Mouse (Mus musculus): ENCODE data around the gene Npvf. TPM values are rescaled to one million over a fixed set of nuclear protein-coding genes. Genes with fewer than 3 reads are reported as not detected.

Gene Npvf
- total and polyA plus RNA-seq, 3 experiments, result 0.33 TPM; not detected in 2

DNA sequence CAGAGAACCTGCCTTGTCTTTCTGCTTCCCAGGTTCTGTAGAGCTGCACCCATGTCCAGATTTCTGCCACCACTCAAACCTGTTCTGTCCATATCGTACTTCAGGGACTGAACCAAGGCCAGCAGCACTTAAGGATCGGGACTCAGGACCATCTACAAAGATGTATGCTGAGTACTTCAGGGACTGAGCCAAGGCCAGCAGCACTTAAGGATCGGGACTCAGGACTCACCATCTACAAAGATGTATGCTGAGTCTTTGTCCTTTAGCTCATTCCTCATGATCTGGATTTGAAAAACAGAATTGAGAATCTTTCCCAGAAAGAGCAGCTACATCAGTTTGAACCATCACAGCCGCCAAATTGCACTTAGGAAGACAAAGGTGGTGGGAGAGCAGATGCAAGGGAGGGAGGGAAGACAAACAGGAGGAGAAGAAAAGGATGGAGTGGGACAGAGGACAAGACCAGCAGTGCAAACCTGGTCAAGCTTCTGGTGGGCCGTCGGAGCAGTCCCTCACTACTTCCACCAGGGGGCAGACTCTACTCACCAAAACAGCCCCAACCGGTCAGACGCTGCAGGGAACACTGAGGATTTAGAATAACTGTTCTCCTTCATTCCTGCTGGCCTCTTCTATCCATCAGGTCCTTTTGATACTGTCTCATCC, 24.7 kb upstream of the Npvf start:
- ATAC-seq (ENCODE audit: extremely low read depth, insufficient number of reproducible peaks, low FRiP score, poor library complexity, severe bottlenecking), result peak; percentile 28; the same call in 1 of the 2 replicates
- no peak overlapping the region for H3K4me3 ChIP-seq (ENCODE audit: low read depth, low read length)
- H3K36me3 ChIP-seq (replicated peaks), result no peaks in the 10 kb centered on the region
- no peaks in the 10 kb centered on the region for H3K4me1 ChIP-seq (ENCODE audit: insufficient read depth, low read depth, low read length)
- no peaks in the 10 kb centered on the region for H3K27me3 ChIP-seq (ENCODE audit: insufficient read depth, low read length)
- H3K9me3 ChIP-seq (replicated peaks), result no peaks in the 10 kb centered on the region
- peak; percentile 36 for DNase-seq (ENCODE audit: low spot score)
- TF ChIP-seq GATA1 (IDR thresholded peaks at IDR 0.05; ENCODE audit: borderline replicate concordance, low read length) (no peak), CTCF (IDR thresholded peaks at IDR 0.05; ENCODE audit: low read depth, low read length) (peak; percentile 79)

DNA sequence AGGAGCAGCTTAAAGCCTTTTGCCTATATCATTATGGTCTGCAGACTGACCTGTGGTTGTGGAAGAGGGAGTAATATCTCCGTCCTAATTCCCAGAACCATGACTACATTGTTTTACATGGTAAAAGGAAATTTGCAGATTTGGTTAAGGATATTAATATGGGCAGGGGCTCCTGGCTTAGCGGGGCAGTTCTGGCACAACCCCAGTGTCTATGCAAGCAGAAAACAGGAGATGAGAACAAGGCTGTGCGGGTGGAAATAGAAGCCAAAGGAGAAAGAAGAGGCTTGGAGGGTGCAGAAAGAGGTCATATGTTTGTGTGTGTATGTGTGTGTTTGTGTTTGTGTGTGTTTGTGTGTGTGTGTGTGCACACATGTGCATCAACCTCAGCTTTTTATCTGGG, 17.0 kb upstream of the Npvf start:
- no peak for TF ChIP-seq GATA2 (IDR thresholded peaks at IDR 0.05; ENCODE audit: borderline replicate concordance, low read depth, low read length)
- no peak for TF ChIP-seq CTCF (IDR thresholded peaks at IDR 0.05; ENCODE audit: low read depth, low read length)
- H3K36me3 ChIP-seq (replicated peaks), result no peaks in the 10 kb centered on the region
- DNase-seq (ENCODE audit: low spot score), result no peak
- H3K9me3 ChIP-seq (replicated peaks), result no peaks in the 10 kb centered on the region
- H3K27me3 ChIP-seq (ENCODE audit: insufficient read depth, low read length), result no peaks in the 10 kb centered on the region
- H3K4me3 ChIP-seq (ENCODE audit: low read depth, low read length), result no peak overlapping the region
- no peak for ATAC-seq (ENCODE audit: extremely low read depth, insufficient number of reproducible peaks, low FRiP score, poor library complexity, severe bottlenecking)
- H3K4me1 ChIP-seq (ENCODE audit: insufficient read depth, low read depth, low read length), result no peaks in the 10 kb centered on the region

DNA sequence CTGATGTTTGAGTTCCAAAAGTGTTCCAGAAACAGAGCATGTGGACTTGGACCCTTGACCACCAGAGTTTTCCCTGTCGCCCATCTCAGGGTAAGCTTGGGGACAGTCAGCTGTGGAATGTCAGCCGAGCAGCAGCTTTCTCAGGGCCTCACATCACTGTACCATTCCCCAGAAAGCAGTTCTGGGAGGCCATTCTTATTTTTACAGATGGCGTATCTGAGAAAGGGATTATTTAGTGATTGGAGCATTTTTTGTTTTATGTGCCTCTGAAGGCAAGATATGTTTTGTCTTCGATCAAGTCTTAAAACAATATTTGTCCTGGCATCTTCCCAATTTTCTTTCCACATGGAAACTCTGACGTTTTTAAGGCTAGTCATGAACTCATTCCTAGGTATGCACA, 12.7 kb upstream of the Npvf start:
- H3K4me1 ChIP-seq (ENCODE audit: insufficient read depth, low read depth, low read length), result no peaks in the 10 kb centered on the region
- H3K9me3 ChIP-seq (replicated peaks), result no peaks in the 10 kb centered on the region
- no peak for TF ChIP-seq TAL1 (conservative IDR thresholded peaks at IDR 0.05; ENCODE audit: low read depth, low read length)
- no peak for TF ChIP-seq GATA1 (IDR thresholded peaks at IDR 0.05; ENCODE audit: borderline replicate concordance, low read length)
- TF ChIP-seq CTCF (IDR thresholded peaks at IDR 0.05; ENCODE audit: low read depth, low read length), result no peak
- no peak for TF ChIP-seq GATA2 (IDR thresholded peaks at IDR 0.05; ENCODE audit: borderline replicate concordance, low read depth, low read length)
- no peak for TF ChIP-seq POLR2AphosphoS5 (IDR thresholded peaks at IDR 0.05; ENCODE audit: insufficient replicate concordance, low read depth, low read length)
- no peak overlapping the region for H3K4me3 ChIP-seq (ENCODE audit: low read depth, low read length)
- DNase-seq (ENCODE audit: low spot score) (no peak), ATAC-seq (ENCODE audit: extremely low read depth, insufficient number of reproducible peaks, low FRiP score, poor library complexity, severe bottlenecking) (no peak)
- no peaks in the 10 kb centered on the region for H3K27me3 ChIP-seq (ENCODE audit: insufficient read depth, low read length)
- no peaks in the 10 kb centered on the region for H3K36me3 ChIP-seq (replicated peaks)

DNA sequence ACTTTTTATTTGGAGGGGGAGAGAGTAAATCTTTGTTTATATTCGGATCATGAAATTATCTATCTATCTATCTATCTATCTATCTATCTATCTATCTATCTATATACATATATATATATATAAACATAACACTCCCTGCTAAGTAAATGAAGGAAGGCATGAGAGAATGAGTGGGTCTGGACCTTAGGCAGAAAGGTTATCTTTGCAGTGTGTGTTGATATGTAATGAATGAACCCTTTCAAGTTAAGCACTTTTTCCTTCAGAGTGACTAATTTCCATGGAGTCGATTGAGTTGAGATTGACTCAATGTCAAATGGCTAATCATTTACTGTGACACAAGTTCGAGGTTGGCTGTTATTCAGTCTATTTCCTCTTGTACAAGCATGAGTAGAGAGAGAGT, 10.8 kb upstream of the Npvf start:
- Histone ChIP-seq H3K36me3 (replicated peaks) (no peaks in the 10 kb centered on the region), H3K27me3 (ENCODE audit: insufficient read depth, low read length) (no peaks in the 10 kb centered on the region), H3K4me3 (ENCODE audit: low read depth, low read length) (no peak overlapping the region), H3K4me1 (ENCODE audit: insufficient read depth, low read depth, low read length) (no peaks in the 10 kb centered on the region), H3K9me3 (replicated peaks) (no peaks in the 10 kb centered on the region)
- DNase-seq (ENCODE audit: low spot score) (no peak), ATAC-seq (ENCODE audit: extremely low read depth, insufficient number of reproducible peaks, low FRiP score, poor library complexity, severe bottlenecking) (no peak)
- TF ChIP-seq CTCF (IDR thresholded peaks at IDR 0.05; ENCODE audit: low read depth, low read length) (no peak), GATA2 (IDR thresholded peaks at IDR 0.05; ENCODE audit: borderline replicate concordance, low read depth, low read length) (no peak), GATA1 (IDR thresholded peaks at IDR 0.05; ENCODE audit: borderline replicate concordance, low read length) (no peak), POLR2AphosphoS5 (IDR thresholded peaks at IDR 0.05; ENCODE audit: insufficient replicate concordance, low read depth, low read length) (no peak), TAL1 (conservative IDR thresholded peaks at IDR 0.05; ENCODE audit: low read depth, low read length) (no peak)

DNA sequence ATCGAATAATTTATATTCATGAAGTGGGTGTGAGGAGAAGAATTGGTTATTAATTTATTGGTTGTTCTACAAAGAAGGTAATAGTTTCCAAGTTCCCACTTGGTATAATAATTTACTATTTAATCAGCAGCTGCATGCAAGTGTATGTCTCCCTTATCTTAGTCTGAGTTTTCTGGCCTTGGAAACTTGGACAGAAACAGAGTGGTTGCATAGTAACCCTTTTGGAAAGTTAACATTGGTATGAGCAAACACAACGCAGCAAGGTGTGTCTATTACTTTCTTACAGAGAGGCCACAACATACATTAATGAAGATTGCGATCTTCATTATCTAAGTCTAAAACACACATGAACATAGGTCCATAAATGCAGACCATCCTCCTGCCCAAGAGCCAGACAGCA, 10.0 kb upstream of the Npvf start:
- H3K4me3 ChIP-seq (ENCODE audit: low read depth, low read length), result no peak overlapping the region
- no peak for ATAC-seq (ENCODE audit: extremely low read depth, insufficient number of reproducible peaks, low FRiP score, poor library complexity, severe bottlenecking)
- DNase-seq (ENCODE audit: low spot score), result no peak
- no peaks in the 10 kb centered on the region for H3K27me3 ChIP-seq (ENCODE audit: insufficient read depth, low read length)
- no peaks in the 10 kb centered on the region for H3K36me3 ChIP-seq (replicated peaks)
- TF ChIP-seq CTCF (IDR thresholded peaks at IDR 0.05; ENCODE audit: low read depth, low read length), result no peak
- H3K9me3 ChIP-seq (replicated peaks), result no peaks in the 10 kb centered on the region
- H3K4me1 ChIP-seq (ENCODE audit: insufficient read depth, low read depth, low read length), result no peaks in the 10 kb centered on the region

DNA sequence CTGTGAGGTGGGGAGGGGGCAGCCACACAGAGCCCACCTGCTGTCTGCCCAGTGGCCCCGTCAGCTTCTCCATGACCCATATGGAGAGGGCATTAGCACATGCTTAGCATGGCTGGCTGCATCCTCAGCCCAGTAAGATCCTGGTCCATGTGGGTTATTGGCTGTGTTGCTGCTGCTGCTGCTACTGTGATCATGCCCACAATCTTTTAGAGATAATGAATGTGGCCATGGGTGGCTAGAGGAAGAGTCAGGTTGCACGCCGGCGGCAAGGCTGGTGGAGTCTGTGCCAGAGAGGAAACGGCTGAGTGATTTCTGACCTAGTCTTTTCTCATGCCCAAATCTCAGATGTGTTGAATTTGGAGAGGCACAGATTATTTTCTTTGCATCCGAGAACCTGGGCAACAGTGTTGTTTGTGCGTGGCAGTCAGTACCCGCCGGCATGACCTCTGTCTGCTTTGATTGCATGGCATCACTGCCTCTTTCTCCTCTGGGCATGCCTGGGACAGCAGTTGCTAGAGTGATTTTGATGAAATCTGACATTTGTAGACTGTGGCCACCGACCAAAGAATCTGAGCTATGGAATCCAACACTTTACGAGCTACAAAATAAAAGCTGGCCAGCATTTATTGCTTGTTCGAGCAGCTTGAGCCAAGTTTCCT, 8.8 kb upstream of the Npvf start:
- Histone ChIP-seq H3K9me3 (replicated peaks) (no peaks in the 10 kb centered on the region), H3K36me3 (replicated peaks) (no peaks in the 10 kb centered on the region), H3K4me3 (ENCODE audit: low read depth, low read length) (no peak overlapping the region), H3K4me1 (ENCODE audit: insufficient read depth, low read depth, low read length) (no peaks in the 10 kb centered on the region), H3K27me3 (ENCODE audit: insufficient read depth, low read length) (no peaks in the 10 kb centered on the region)
- TF ChIP-seq CTCF (IDR thresholded peaks at IDR 0.05; ENCODE audit: low read depth, low read length) (no peak), POLR2AphosphoS5 (IDR thresholded peaks at IDR 0.05; ENCODE audit: insufficient replicate concordance, low read depth, low read length) (no peak), GATA1 (IDR thresholded peaks at IDR 0.05; ENCODE audit: borderline replicate concordance, low read length) (no peak), GATA2 (IDR thresholded peaks at IDR 0.05; ENCODE audit: borderline replicate concordance, low read depth, low read length) (no peak), TAL1 (conservative IDR thresholded peaks at IDR 0.05; ENCODE audit: low read depth, low read length) (no peak)
- no peak for DNase-seq (ENCODE audit: low spot score)
- no peak for ATAC-seq (ENCODE audit: extremely low read depth, insufficient number of reproducible peaks, low FRiP score, poor library complexity, severe bottlenecking)

DNA sequence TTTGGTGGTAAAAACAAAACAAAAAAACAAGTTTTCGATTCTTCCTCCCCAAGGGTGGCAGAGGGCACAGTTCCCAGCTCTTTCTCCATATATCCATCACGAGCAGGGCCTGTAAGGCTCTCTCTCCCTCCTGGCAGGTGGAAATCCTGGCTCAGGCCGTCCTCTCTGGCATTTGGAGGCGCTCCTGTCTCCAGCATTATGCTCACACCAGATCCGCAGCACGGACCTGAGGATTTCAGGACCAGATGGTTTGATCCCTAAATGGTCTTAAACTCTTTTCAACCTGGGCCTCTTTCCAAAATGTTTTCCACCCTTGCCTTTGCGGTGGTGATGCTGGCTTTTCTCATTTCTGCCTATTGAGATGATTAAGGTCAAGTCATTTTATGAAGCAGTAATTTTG, 7.5 kb upstream of the Npvf start:
- Histone ChIP-seq H3K27me3 (ENCODE audit: insufficient read depth, low read length) (no peaks in the 10 kb centered on the region), H3K4me3 (ENCODE audit: low read depth, low read length) (no peak overlapping the region), H3K9me3 (replicated peaks) (no peaks in the 10 kb centered on the region), H3K4me1 (ENCODE audit: insufficient read depth, low read depth, low read length) (no peaks in the 10 kb centered on the region), H3K36me3 (replicated peaks) (no peaks in the 10 kb centered on the region)
- DNase-seq (ENCODE audit: low spot score), result no peak
- TF ChIP-seq CTCF (IDR thresholded peaks at IDR 0.05; ENCODE audit: low read depth, low read length) (no peak), TAL1 (conservative IDR thresholded peaks at IDR 0.05; ENCODE audit: low read depth, low read length) (no peak), GATA2 (IDR thresholded peaks at IDR 0.05; ENCODE audit: borderline replicate concordance, low read depth, low read length) (no peak), POLR2AphosphoS5 (IDR thresholded peaks at IDR 0.05; ENCODE audit: insufficient replicate concordance, low read depth, low read length) (no peak), GATA1 (IDR thresholded peaks at IDR 0.05; ENCODE audit: borderline replicate concordance, low read length) (no peak)
- no peak for ATAC-seq (ENCODE audit: extremely low read depth, insufficient number of reproducible peaks, low FRiP score, poor library complexity, severe bottlenecking)
